Mouse (Mus musculus) ES-E14 (cell line): ENCODE data around the gene Ccdc88b. TPM values are rescaled to one million over a fixed set of nuclear protein-coding genes. Genes with fewer than 3 reads are reported as not detected.

Source experiments
- DNase-seq: peaks from one replicate; pipeline ENCODE4 v3.0.0-alpha.2; 2013; ENCODE audit warnings: low read depth, low spot score
- H3K27ac ChIP-seq: 2 replicates; pipeline ENCODE4 v1.5.1; 2012; ENCODE audit warnings: low read depth, mild to moderate bottlenecking, low read length, moderate library complexity, mixed read lengths; ENCODE audit not compliant: poor library complexity, insufficient read depth, severe bottlenecking
- H3K36me3 ChIP-seq: 2 replicates; pipeline ENCODE4 v1.6.1; 2012; ENCODE audit warnings: mild to moderate bottlenecking, low read length, moderate library complexity, mixed read lengths; ENCODE audit not compliant: control insufficient read depth, poor library complexity, insufficient read depth, severe bottlenecking
- H3K4me1 ChIP-seq, 2 experiments: fragments of 150-350 bp in 1 of 2; sonication (generic) in 1 of 2; 2 replicates each; pipeline ENCODE4 v1.6.1; 2012; ENCODE audit warnings: low read length in 2 of 2, mild to moderate bottlenecking in 1 of 2, mixed read lengths in 1 of 2; ENCODE audit not compliant: control insufficient read depth in 2 of 2, insufficient read depth in 2 of 2, poor library complexity in 1 of 2
- H3K4me3 ChIP-seq, 2 experiments: fragments of 150-350 bp in 1 of 2; sonication (generic) in 1 of 2; 2 replicates each; pipeline ENCODE4 v1.5.1; 2012; ENCODE audit warnings: low read length in 2 of 2, low read depth in 1 of 2, mild to moderate bottlenecking in 1 of 2, mixed read lengths in 1 of 2; ENCODE audit not compliant: insufficient read depth in 1 of 2, poor library complexity in 1 of 2, severe bottlenecking in 1 of 2
- H3K9ac ChIP-seq: 2 replicates; pipeline ENCODE4 v1.6.1; 2012; ENCODE audit warnings: low read depth, mild to moderate bottlenecking, low read length, mixed read lengths; ENCODE audit not compliant: poor library complexity, insufficient read depth, severe bottlenecking
- H3K9me3 ChIP-seq: fragments of 150-350 bp; sonication (generic); 2 replicates; pipeline ENCODE4 v1.6.1; 2012; ENCODE audit warnings: low read depth, mild to moderate bottlenecking, low read length; ENCODE audit not compliant: control insufficient read depth, insufficient read depth
- CHD2 ChIP-seq: IDR thresholded peaks from 2 replicates; pipeline ENCODE4 v1.6.1; 2014; ENCODE audit warnings: mild to moderate bottlenecking, low read depth, low read length, inconsistent platforms
- HCFC1 ChIP-seq: IDR thresholded peaks from 2 replicates; pipeline ENCODE4 v1.6.1; 2012; ENCODE audit warnings: low read length, inconsistent platforms, borderline replicate concordance; ENCODE audit not compliant: insufficient read depth
- MAFK ChIP-seq: IDR thresholded peaks from 2 replicates; pipeline ENCODE4 v1.6.1; 2014; ENCODE audit warnings: mild to moderate bottlenecking, low read depth, low read length, inconsistent platforms; ENCODE audit not compliant: insufficient read depth
- ZC3H11A ChIP-seq: IDR thresholded peaks from 2 replicates; pipeline ENCODE4 v1.6.1; 2012; ENCODE audit warnings: low read depth, mild to moderate bottlenecking, inconsistent platforms, low read length, borderline replicate concordance
- ZNF384 ChIP-seq: IDR thresholded peaks from 2 replicates; pipeline ENCODE4 v1.6.1; 2012; ENCODE audit warnings: low read depth, low read length, inconsistent platforms
- in situ Hi-C, 2 experiments: fragments of 600-800 bp; cut with MboI; formaldehyde crosslinking; loops; one replicate each; pipeline ENCODE4 v1.15.1; 2025; ENCODE audit warnings: low sequenced_read_pairs in 2 of 2, inconsistent platforms in 1 of 2; ENCODE audit not compliant: unreplicated experiment in 2 of 2
- total RNA-seq: library from RNA; depleted of rRNA; stranded (reverse); fragments of 300-350 nt; gene quantifications from 2 replicates; pipeline ENCODE4 v1.2.3, GENCODE M21; 2012

Gene Ccdc88b
- total RNA-seq, 1 experiment: 2.7 TPM

GRCm38 (mm10) chr19:6877965-6878364 is 20.0 kb upstream of the Ccdc88b start:
- Histone ChIP-seq H3K27ac (no peak overlapping the region), H3K4me3 (no peak overlapping the region), H3K36me3 (no peaks in the 10 kb centered on the region), H3K9me3 (no peaks in the 10 kb centered on the region), H3K4me1 (no peaks in the 10 kb centered on the region; a peak in 1 of 4 replicates), H3K9ac (no peak overlapping the region)
- no peak for DNase-seq
- TF ChIP-seq CHD2 (no peak), HCFC1 (no peak), ZC3H11A (no peak), ZNF384 (no peak), MAFK (no peak)
- in situ Hi-C loops: no loop called here

GRCm38 (mm10) chr19:6876799-6877198 is 18.8 kb upstream of the Ccdc88b start:
- no peaks in the 10 kb centered on the region; a peak in 1 of 4 replicates for H3K4me1 ChIP-seq
- H3K36me3 ChIP-seq: no peaks in the 10 kb centered on the region
- H3K27ac ChIP-seq: no peak overlapping the region
- no peak for DNase-seq
- H3K4me3 ChIP-seq: no peak overlapping the region
- TF ChIP-seq MAFK: no peak
- no peak for TF ChIP-seq HCFC1
- no peak for TF ChIP-seq CHD2
- TF ChIP-seq ZC3H11A: no peak
- no peak for TF ChIP-seq ZNF384
- no peak overlapping the region for H3K9ac ChIP-seq
- no peaks in the 10 kb centered on the region for H3K9me3 ChIP-seq
- in situ Hi-C loops: no loop called here

- H3K9ac ChIP-seq: no peak overlapping the region
- TF ChIP-seq CHD2: no peak
- TF ChIP-seq ZC3H11A: no peak
- no peak for TF ChIP-seq HCFC1
- TF ChIP-seq ZNF384: no peak
- no peak for TF ChIP-seq MAFK
- DNase-seq: no peak
- no peak overlapping the region for H3K4me3 ChIP-seq
- in situ Hi-C loops: no loop called here
- no peaks in the 10 kb centered on the region for H3K36me3 ChIP-seq
- H3K4me1 ChIP-seq: no peaks in the 10 kb centered on the region; a peak in 1 of 4 replicates
- H3K27ac ChIP-seq: no peak overlapping the region
- no peaks in the 10 kb centered on the region for H3K9me3 ChIP-seq
Measured at GRCm38 (mm10) chr19:6875834-6876233, 17.8 kb upstream of the Ccdc88b start.

GRCm38 (mm10) chr19:6874257-6874656 is 16.2 kb upstream of the Ccdc88b start:
- Histone ChIP-seq H3K9me3 (no peaks in the 10 kb centered on the region), H3K36me3 (no peaks in the 10 kb centered on the region), H3K4me3 (no peak overlapping the region), H3K27ac (no peak overlapping the region), H3K4me1 (peaks cover under 1 to 2% of the 10 kb centered on the region in 2 experiments; a peak in 1 of 4 replicates), H3K9ac (no peak overlapping the region)
- no peak for TF ChIP-seq ZNF384
- no peak for TF ChIP-seq ZC3H11A
- TF ChIP-seq MAFK: no peak
- TF ChIP-seq HCFC1: no peak
- no peak for TF ChIP-seq CHD2
- DNase-seq: no peak
- in situ Hi-C loops: no loop called here

GRCm38 (mm10) chr19:6872701-6873100 is 14.7 kb upstream of the Ccdc88b start:
- Histone ChIP-seq H3K27ac (no peak overlapping the region), H3K9ac (no peak overlapping the region), H3K4me1 (peaks cover 2% of the 10 kb centered on the region in 2 experiments; a peak in 1 of 4 replicates), H3K36me3 (no peaks in the 10 kb centered on the region), H3K4me3 (no peak overlapping the region), H3K9me3 (no peaks in the 10 kb centered on the region)
- in situ Hi-C loops: no loop called here
- DNase-seq: no peak
- TF ChIP-seq ZC3H11A (no peak), ZNF384 (no peak)
